Mouse (Mus musculus): ENCODE data around the gene Zfp574. TPM values are rescaled to one million over a fixed set of nuclear protein-coding genes. Genes with fewer than 3 reads are reported as not detected.
A peak's percentile ranks its signal among the peaks of the same experiment; 100 is the strongest.

Gene Zfp574
- polyA plus RNA-seq, 1 experiment, result 36.6 TPM

DNA sequence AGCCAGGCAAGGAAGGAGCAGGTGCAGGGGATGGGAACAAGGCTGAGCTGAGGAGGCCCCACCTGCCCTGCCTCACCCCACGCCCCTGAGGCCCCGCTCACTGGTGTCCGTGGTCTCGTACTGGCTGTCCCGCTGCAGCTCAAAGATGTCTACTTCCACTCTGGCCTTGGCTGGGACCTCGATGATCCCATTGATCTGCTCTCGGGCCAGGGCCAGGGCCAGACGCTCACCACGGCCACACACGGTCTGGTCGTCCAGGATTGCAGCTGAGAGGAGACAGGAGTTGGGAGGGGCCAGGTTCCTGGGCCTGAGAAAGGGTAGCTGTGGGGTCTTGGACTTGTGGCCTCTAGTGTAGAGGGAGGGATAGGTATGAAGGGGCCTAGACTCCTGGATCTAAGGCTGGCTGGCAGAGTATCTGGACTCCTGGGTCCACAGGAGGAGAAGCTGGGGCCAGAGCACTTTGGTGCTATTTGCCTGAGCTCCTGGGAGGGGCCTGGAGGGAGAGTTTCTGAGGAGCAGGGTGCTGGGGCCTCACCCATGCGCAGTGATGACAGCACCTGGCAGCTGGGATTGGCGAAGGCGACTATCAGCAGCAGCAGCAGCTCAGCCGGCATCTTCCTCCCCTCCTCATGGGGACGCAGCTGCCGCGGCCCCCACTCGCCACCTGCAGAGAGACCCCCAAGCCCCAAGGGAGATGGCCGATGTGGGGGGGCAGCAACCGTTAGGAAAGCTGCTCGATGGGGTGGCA, 4.3 kb upstream of the Zfp574 start:
- peaks cover 5% of the 10 kb centered on the region for H3K4me1 ChIP-seq (ENCODE audit: control insufficient read depth, insufficient read depth, low read length)
- peak overlapping the region; percentile 3; the same call in 1 of the 2 replicates for H3K4me3 ChIP-seq (ENCODE audit: insufficient read depth, low read length)
- H3K27ac ChIP-seq (ENCODE audit: insufficient read depth, low read length), result no peak overlapping the region
- TF ChIP-seq POLR2A (IDR thresholded peaks at IDR 0.05; ENCODE audit: extremely low read depth, insufficient read depth, low read length), result no peak
- no peak for TF ChIP-seq CTCF (IDR thresholded peaks at IDR 0.05; ENCODE audit: extremely low read depth, insufficient read depth, low read length)

DNA sequence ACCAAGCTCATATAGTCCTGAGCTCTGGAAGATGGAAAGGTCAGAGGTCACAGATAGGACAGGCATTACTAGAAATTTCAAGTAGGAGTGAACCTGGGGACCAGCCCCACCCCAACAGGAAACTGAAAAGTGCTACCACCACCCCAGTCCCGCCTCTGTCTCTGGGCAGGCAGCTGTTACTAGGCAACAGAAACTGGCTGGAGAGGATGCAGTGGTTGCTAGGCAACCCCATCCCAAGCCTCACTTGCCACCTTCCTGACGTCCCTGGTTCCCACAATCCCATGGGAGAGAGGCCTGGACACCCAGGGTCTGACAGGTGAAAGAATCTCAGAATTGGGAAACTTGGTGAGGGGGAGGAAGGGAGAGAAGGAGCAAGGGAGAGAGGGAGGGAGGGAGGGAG, 3.6 kb upstream of the Zfp574 start:
- Histone ChIP-seq H3K27ac (ENCODE audit: insufficient read depth, low read length) (no peak overlapping the region), H3K4me3 (ENCODE audit: insufficient read depth, low read length) (peak overlapping the region; percentile 3; the same call in 1 of the 2 replicates), H3K4me1 (ENCODE audit: control insufficient read depth, insufficient read depth, low read length) (peaks cover 4% of the 10 kb centered on the region; the same call in 1 of the 2 replicates)
- TF ChIP-seq CTCF (IDR thresholded peaks at IDR 0.05; ENCODE audit: extremely low read depth, insufficient read depth, low read length) (no peak), POLR2A (IDR thresholded peaks at IDR 0.05; ENCODE audit: extremely low read depth, insufficient read depth, low read length) (no peak)

DNA sequence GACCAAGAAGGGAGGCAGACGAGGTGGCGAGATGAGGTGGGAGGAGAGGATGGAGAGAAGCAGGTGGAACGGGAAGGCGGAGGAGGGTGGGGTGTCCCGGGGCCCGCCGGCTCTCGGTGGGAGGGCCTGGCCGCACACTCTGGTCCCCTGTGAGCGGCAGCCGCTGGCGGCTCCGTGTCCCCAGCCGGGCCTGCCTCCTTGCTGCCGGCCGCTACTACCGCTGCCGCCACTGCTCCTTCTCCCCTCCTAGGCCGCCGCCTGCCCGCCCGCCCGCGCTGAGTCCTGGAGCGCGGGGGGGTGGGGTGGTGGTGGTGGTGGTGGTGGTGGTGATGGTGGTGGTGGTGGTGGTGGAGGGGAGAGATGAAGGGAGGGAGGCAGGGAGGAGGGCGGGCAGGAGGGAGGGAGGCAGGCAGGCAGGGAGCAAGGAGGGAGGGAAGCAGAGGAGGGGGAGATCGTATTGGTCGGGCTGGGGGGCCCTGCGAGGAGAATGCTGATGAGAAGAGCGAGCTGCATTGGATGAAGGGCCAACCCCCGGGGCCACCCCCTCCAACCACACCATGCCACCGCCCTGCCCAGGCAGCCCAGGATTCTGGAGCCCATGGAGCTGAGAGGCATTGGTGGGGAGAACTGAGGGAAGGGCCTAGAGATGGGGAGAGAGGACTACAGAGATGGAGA, 486 bp downstream of the Zfp574 start:
- TF ChIP-seq POLR2A (IDR thresholded peaks at IDR 0.05; ENCODE audit: extremely low read depth, insufficient read depth, low read length) (peak; percentile 40; the same call in 1 of the 2 replicates), CTCF (IDR thresholded peaks at IDR 0.05; ENCODE audit: extremely low read depth, insufficient read depth, low read length) (no peak)
- peaks cover 4% of the 10 kb centered on the region; the same call in 1 of the 2 replicates for H3K4me1 ChIP-seq (ENCODE audit: control insufficient read depth, insufficient read depth, low read length)
- H3K4me3 ChIP-seq (ENCODE audit: insufficient read depth, low read length), result peak overlapping the region; percentile 90
- peak overlapping the region; percentile 97 for H3K27ac ChIP-seq (ENCODE audit: insufficient read depth, low read length)

DNA sequence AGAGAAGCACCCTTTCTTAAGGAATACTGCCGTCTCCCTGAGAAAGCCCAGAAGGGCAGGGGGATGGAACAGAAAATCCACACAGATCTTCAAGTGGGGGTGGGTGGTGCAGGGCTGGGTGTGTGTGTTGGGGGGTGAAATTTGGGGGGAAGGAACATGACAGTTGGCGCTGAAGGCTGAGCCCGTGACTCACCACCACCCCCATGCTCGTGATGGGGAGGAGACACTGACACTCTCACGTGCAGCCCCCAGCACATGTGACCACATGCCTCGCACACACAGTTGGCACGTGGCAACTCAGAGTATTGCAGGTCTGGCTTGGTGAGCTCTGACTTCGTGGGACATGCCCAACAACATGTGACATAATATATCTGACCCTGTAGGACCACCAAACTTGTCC, 1.6 kb downstream of the Zfp574 start:
- TF ChIP-seq POLR2A (IDR thresholded peaks at IDR 0.05; ENCODE audit: extremely low read depth, insufficient read depth, low read length), result no peak; the same call in 1 of the 2 replicates
- TF ChIP-seq CTCF (IDR thresholded peaks at IDR 0.05; ENCODE audit: extremely low read depth, insufficient read depth, low read length), result no peak
- Histone ChIP-seq H3K4me3 (ENCODE audit: insufficient read depth, low read length) (no peak overlapping the region), H3K27ac (ENCODE audit: insufficient read depth, low read length) (peak overlapping the region; percentile 62), H3K4me1 (ENCODE audit: control insufficient read depth, insufficient read depth, low read length) (peaks cover 9% of the 10 kb centered on the region; the same call in 1 of the 2 replicates)

DNA sequence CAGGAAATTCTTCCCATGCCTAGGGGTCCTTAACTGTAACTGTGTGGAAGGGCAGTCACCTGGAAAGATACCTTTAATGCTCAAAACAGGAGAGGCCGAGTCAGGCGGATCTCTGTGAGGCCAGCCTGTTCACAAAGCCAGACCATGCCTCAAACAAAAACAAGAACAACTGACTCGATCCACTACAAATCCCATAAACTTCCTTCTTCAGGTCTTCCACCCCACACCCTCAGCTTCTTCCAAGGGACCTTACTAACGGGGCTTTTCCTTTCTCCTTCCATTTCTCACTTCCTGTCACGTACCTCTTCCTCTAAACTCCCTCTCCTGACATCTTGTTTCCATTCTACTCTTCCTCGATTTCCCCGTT, 3.9 kb downstream of the Zfp574 start:
- TF ChIP-seq POLR2A (IDR thresholded peaks at IDR 0.05; ENCODE audit: extremely low read depth, insufficient read depth, low read length), result no peak
- no peak for TF ChIP-seq CTCF (IDR thresholded peaks at IDR 0.05; ENCODE audit: extremely low read depth, insufficient read depth, low read length)
- Histone ChIP-seq H3K27ac (ENCODE audit: insufficient read depth, low read length) (peak overlapping the region; percentile 88), H3K4me1 (ENCODE audit: control insufficient read depth, insufficient read depth, low read length) (peaks cover 8% of the 10 kb centered on the region; the same call in 1 of the 2 replicates), H3K4me3 (ENCODE audit: insufficient read depth, low read length) (peak overlapping the region; percentile 30)

DNA sequence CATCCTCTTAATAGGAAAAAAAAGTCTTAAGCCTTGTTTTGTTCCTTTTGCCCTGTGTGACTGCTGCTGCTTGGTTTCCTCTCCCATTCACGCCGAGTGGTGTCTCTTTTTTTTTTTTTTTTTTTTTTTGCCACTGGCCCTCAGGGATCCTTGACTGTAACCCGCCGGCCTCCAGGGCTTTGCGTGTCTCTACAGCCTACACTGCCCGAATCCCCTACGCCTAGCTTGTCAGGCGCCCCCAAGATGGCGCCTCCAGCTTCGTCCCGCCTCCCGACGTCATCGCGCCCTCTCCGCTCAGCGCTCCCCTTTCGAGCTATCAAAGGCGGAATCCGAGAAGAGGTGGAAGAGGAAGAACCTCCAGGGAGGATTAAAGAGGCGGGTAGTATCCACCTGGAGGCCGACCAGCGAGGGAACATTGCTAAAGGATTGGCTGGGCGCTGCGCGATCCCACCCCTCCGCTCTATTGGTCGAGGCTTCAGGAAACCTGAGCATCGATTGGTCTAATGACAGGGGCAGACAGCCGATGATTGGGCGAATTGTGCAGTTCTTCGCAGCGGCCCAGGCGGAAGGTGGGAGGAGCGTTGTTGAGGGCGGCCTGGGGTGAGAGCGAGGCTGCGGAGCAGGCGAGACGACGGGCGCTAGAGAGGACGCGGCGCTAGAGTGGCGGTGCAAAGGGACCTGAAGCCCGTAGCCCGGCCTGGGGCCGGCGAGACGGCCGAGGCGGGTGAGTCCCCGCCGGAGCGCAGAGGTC, 4.5 kb downstream of the Zfp574 start:
- peaks cover 8% of the 10 kb centered on the region; the same call in 1 of the 2 replicates for H3K4me1 ChIP-seq (ENCODE audit: control insufficient read depth, insufficient read depth, low read length)
- H3K4me3 ChIP-seq (ENCODE audit: insufficient read depth, low read length), result peak overlapping the region; percentile 70
- peak overlapping the region; percentile 88 for H3K27ac ChIP-seq (ENCODE audit: insufficient read depth, low read length)
- TF ChIP-seq CTCF (IDR thresholded peaks at IDR 0.05; ENCODE audit: extremely low read depth, insufficient read depth, low read length), result no peak
- TF ChIP-seq POLR2A (IDR thresholded peaks at IDR 0.05; ENCODE audit: extremely low read depth, insufficient read depth, low read length), result peak; percentile 82

DNA sequence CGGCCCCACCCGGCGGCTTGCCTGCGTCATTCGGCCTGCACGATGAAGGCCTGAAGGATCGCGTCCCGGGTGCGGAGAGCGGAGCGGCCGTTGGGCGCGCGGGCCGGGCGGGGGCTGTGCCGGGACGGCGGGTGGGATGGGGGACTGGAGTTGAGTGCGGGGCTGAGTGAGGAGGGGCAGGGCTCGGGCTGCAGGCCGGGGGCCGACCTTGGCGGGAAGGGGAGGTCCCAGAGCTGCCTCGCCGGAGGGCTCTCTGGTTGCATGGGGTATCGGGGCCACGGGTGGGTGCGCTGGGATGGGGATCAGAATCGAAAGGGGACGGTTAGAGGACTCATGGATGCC, 5.0 kb downstream of the Zfp574 start:
- Histone ChIP-seq H3K4me1 (ENCODE audit: control insufficient read depth, insufficient read depth, low read length) (peaks cover 8% of the 10 kb centered on the region; the same call in 1 of the 2 replicates), H3K4me3 (ENCODE audit: insufficient read depth, low read length) (peak overlapping the region; percentile 70), H3K27ac (ENCODE audit: insufficient read depth, low read length) (peak overlapping the region; percentile 41; the same call in 1 of the 2 replicates)
- TF ChIP-seq CTCF (IDR thresholded peaks at IDR 0.05; ENCODE audit: extremely low read depth, insufficient read depth, low read length), result no peak
- TF ChIP-seq POLR2A (IDR thresholded peaks at IDR 0.05; ENCODE audit: extremely low read depth, insufficient read depth, low read length), result no peak

DNA sequence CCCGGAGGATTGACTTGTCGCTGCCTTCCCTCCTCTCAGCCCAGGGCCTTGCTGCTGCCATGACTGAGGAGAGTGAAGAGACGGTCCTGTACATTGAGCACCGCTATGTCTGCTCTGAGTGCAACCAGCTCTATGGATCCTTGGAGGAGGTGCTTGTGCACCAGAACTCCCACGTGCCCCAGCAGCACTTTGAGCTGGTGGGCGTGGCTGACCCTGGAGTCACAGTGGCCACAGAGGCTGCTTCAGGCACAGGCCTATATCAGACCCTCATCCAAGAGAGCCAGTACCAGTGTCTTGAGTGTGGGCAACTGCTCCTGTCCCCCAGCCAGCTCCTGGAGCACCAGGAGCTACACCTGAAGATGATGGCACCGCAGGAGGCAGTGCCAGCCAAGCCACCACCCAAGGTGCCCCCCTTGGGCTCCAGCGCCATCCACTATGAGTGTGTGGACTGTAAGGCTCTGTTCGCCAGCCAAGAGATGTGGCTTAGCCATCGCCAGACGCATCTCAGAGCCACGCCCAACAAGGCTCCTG, 7.2 kb downstream of the Zfp574 start:
- Histone ChIP-seq H3K4me3 (ENCODE audit: insufficient read depth, low read length) (no peak overlapping the region), H3K27ac (ENCODE audit: insufficient read depth, low read length) (no peak overlapping the region), H3K4me1 (ENCODE audit: control insufficient read depth, insufficient read depth, low read length) (peaks cover 6% of the 10 kb centered on the region; the same call in 1 of the 2 replicates)
- TF ChIP-seq POLR2A (IDR thresholded peaks at IDR 0.05; ENCODE audit: extremely low read depth, insufficient read depth, low read length) (no peak; the same call in 1 of the 2 replicates), CTCF (IDR thresholded peaks at IDR 0.05; ENCODE audit: extremely low read depth, insufficient read depth, low read length) (no peak)

DNA sequence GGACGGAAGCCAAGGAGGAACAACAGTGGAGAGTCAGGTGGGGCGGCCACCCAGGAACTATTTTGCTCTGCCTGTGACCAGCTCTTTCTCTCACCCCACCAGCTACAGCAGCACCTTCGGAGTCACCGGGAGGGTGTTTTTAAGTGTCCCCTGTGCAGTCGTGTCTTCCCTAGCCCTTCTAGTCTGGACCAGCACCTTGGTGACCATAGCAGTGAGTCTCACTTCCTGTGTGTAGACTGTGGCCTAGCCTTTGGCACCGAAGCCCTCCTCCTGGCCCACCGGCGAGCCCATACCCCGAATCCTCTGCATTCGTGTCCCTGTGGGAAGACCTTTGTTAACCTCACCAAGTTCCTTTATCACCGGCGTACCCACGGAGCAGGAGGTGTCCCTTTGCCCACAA, 8.1 kb downstream of the Zfp574 start:
- Histone ChIP-seq H3K4me1 (ENCODE audit: control insufficient read depth, insufficient read depth, low read length) (peaks cover 6% of the 10 kb centered on the region; the same call in 1 of the 2 replicates), H3K27ac (ENCODE audit: insufficient read depth, low read length) (no peak overlapping the region), H3K4me3 (ENCODE audit: insufficient read depth, low read length) (no peak overlapping the region)
- TF ChIP-seq CTCF (IDR thresholded peaks at IDR 0.05; ENCODE audit: extremely low read depth, insufficient read depth, low read length) (no peak), POLR2A (IDR thresholded peaks at IDR 0.05; ENCODE audit: extremely low read depth, insufficient read depth, low read length) (no peak)

Data from cortical plate, adult 2 months (tissue).